Mouse (Mus musculus) heart, embryonic 14.5 days (tissue): ENCODE data around the gene Cyth1. TPM values are rescaled to one million over a fixed set of nuclear protein-coding genes. Genes with fewer than 3 reads are reported as not detected.
A peak's percentile ranks its signal among the peaks of the same experiment; 100 is the strongest.

ENCODE experiments used
- ATAC-seq: fragments of 200-750 bp; cut with Nextera tagmentation; 2 replicates; pipeline ENCODE4 v1.8.0; 2017; ENCODE audit warnings: low read depth, moderate TSS enrichment; ENCODE audit not compliant: insufficient number of reproducible peaks, insufficient read depth, low FRiP score
- H3K27ac ChIP-seq, 2 experiments: fragments of 200-500 bp in 1 of 2; fragments of 300-500 bp in 1 of 2; sonication (generic) in 1 of 2; replicated peaks in 1 of 2; 2 replicates each; pipeline ENCODE4 v1.5.1; 2012 to 2014; ENCODE audit warnings: low read depth in 2 of 2, low read length in 2 of 2, control low read depth in 1 of 2, mild to moderate bottlenecking in 1 of 2, mixed read lengths in 1 of 2; ENCODE audit not compliant: control insufficient read depth in 1 of 2, insufficient read depth in 1 of 2
- H3K27me3 ChIP-seq: fragments of 300-500 bp; sonication (generic); 2 replicates; pipeline ENCODE4 v1.6.1; 2014; ENCODE audit warnings: mild to moderate bottlenecking, low read length, control low read depth; ENCODE audit not compliant: control insufficient read depth, insufficient read depth
- H3K36me3 ChIP-seq: fragments of 300-500 bp; sonication (generic); 2 replicates; pipeline ENCODE4 v1.6.1; 2014; ENCODE audit warnings: mild to moderate bottlenecking, control low read depth, low read length, mixed read lengths; ENCODE audit not compliant: control insufficient read depth, insufficient read depth
- H3K4me1 ChIP-seq, 2 experiments: fragments of 200-500 bp in 1 of 2; fragments of 300-500 bp in 1 of 2; sonication (generic) in 1 of 2; 2 replicates each; pipeline ENCODE4 v1.6.1; 2012 to 2014; ENCODE audit warnings: low read length in 2 of 2, control low read depth in 1 of 2, mixed read lengths in 1 of 2; ENCODE audit not compliant: control insufficient read depth in 2 of 2, insufficient read depth in 2 of 2
- H3K4me2 ChIP-seq: fragments of 300-500 bp; sonication (generic); 2 replicates; pipeline ENCODE4 v1.6.1; 2014; ENCODE audit warnings: mild to moderate bottlenecking, low read length
- H3K4me3 ChIP-seq, 2 experiments: fragments of 200-500 bp in 1 of 2; fragments of 300-500 bp in 1 of 2; sonication (generic) in 1 of 2; 2 replicates each; pipeline ENCODE4 v1.5.1; 2012 to 2014; ENCODE audit warnings: low read length in 2 of 2, mild to moderate bottlenecking in 2 of 2, control low read depth in 1 of 2, low read depth in 1 of 2, moderate library complexity in 1 of 2; ENCODE audit not compliant: control insufficient read depth in 1 of 2, insufficient read depth in 1 of 2
- H3K9ac ChIP-seq: fragments of 300-500 bp; sonication (generic); 2 replicates; pipeline ENCODE4 v1.6.1; 2014; ENCODE audit warnings: mild to moderate bottlenecking, low read length
- H3K9me3 ChIP-seq: fragments of 300-500 bp; sonication (generic); 2 replicates; pipeline ENCODE4 v1.6.1; 2016; ENCODE audit warnings: low read length, control low read depth; ENCODE audit not compliant: control insufficient read depth
- WGBS: fragments of 180-500 bp; shearing (Covaris S2); extraction: QIAGEN DNeasy Blood & Tissue Kit; methylation state at CpG from one replicate; pipeline ENCODE4 v1.1.7; 2014; 5-methylcytosine and 5-hydroxymethylcytosine counted together
- polyA plus RNA-seq: library from polyadenylated mRNA; unstranded; fragments of >200 nt; fragmentation: Nextera tagmentation; extraction: Ambion mirVana; gene quantifications from 2 replicates; pipeline ENCODE4 v1.2.1, GENCODE M21; 2014

Gene Cyth1
- polyA plus RNA-seq, result 12.7 and 15.9 TPM in 2 replicates

GRCm38 (mm10) chr11:118248150-118249011, at the start of gene Cyth1:
Gene Cyth1 (minus strand): TSS chr11:118248592.
- WGBS, result under 1% methylated on average over 81 of the region's 86 CpGs

GRCm38 (mm10) chr11:118297967-118298366, 49.6 kb upstream of the Cyth1 start:
- Histone ChIP-seq H3K27ac (no peak overlapping the region), H3K36me3 (peaks cover 10% of the 10 kb centered on the region), H3K4me1 (no peaks in the 10 kb centered on the region), H3K9ac (no peak overlapping the region), H3K4me2 (no peak overlapping the region), H3K4me3 (no peak overlapping the region), H3K27me3 (no peaks in the 10 kb centered on the region), H3K9me3 (no peaks in the 10 kb centered on the region)
- no peak for ATAC-seq
- WGBS, result 75% methylated on average over 3 of the region's 3 CpGs

More at GRCm38 (mm10) chr11:118248150-118249011, at the start of gene Cyth1:
- Histone ChIP-seq H3K4me1 (peaks cover 11 to 26% of the 10 kb centered on the region in 2 experiments), H3K27ac (peak within 1 kb of the TSS; percentile 92 to 95), H3K4me2 (peak within 1 kb of the TSS; percentile 75), H3K27me3 (no peaks in the 10 kb centered on the region), H3K9me3 (no peaks in the 10 kb centered on the region), H3K4me3 (peak within 1 kb of the TSS; percentile 83 to 89), H3K36me3 (no peaks in the 10 kb centered on the region), H3K9ac (peak within 1 kb of the TSS; percentile 92)
- peak; percentile 98 for ATAC-seq

- Histone ChIP-seq H3K36me3 (no peaks in the 10 kb centered on the region), H3K27ac (no peak overlapping the region), H3K9ac (no peak overlapping the region), H3K27me3 (no peaks in the 10 kb centered on the region), H3K4me2 (no peak overlapping the region), H3K4me1 (peaks cover 2 to 6% of the 10 kb centered on the region in 2 experiments; a peak in 2 of 4 replicates), H3K9me3 (no peaks in the 10 kb centered on the region), H3K4me3 (no peak overlapping the region)
- no peak for ATAC-seq
- 67% methylated on average over 1 of the region's 2 CpGs for WGBS
These were observed 46.6 kb upstream of the Cyth1 start for GRCm38 (mm10) chr11:118295026-118295425.

- Histone ChIP-seq H3K36me3 (0 out of 2 replicates have a peak, but pooled peaks cover under 1% of the 10 kb centered on the region), H3K27ac (no peak overlapping the region), H3K9ac (no peak overlapping the region), H3K4me3 (no peak overlapping the region), H3K4me2 (no peak overlapping the region), H3K27me3 (no peaks in the 10 kb centered on the region), H3K9me3 (no peaks in the 10 kb centered on the region), H3K4me1 (peaks cover 9 to 18% of the 10 kb centered on the region in 2 experiments)
- no peak for ATAC-seq
- WGBS, result 67% methylated on average over 6 of the region's 6 CpGs
These were observed 44.3 kb upstream of the Cyth1 start for GRCm38 (mm10) chr11:118292671-118293070.

GRCm38 (mm10) chr11:118289999-118290889, 41.9 kb upstream of the Cyth1 start, which contains the start of gene Usp36:
Gene Usp36 (minus strand): TSS chr11:118290244.
- peak; percentile 97 for ATAC-seq
- WGBS, result 1% methylated on average over 68 of the region's 68 CpGs
- H3K9me3 ChIP-seq, result no peaks in the 10 kb centered on the region

GRCm38 (mm10) chr11:118289562-118289961, 41.2 kb upstream of the Cyth1 start:
- WGBS, result under 1% methylated on average over 22 of the region's 22 CpGs
- Histone ChIP-seq H3K27ac (peak overlapping the region; percentile 59 to 80), H3K4me3 (peak overlapping the region; percentile 67 to 76), H3K4me2 (peak overlapping the region; percentile 94), H3K9ac (peak overlapping the region; percentile 88), H3K9me3 (no peaks in the 10 kb centered on the region), H3K4me1 (peaks cover 9 to 18% of the 10 kb centered on the region in 2 experiments), H3K27me3 (no peaks in the 10 kb centered on the region), H3K36me3 (peaks cover 31% of the 10 kb centered on the region)
- ATAC-seq, result no peak

More at GRCm38 (mm10) chr11:118289999-118290889, 41.9 kb upstream of the Cyth1 start, which contains the start of gene Usp36:
- H3K9ac ChIP-seq, result peak within 1 kb of the TSS; percentile 88
- H3K4me1 ChIP-seq, result peaks cover 9 to 18% of the 10 kb centered on the region in 2 experiments
- peak within 1 kb of the TSS; percentile 86 to 88 for H3K27ac ChIP-seq
- peaks cover 24% of the 10 kb centered on the region for H3K36me3 ChIP-seq
- peak within 1 kb of the TSS; percentile 67 to 76 for H3K4me3 ChIP-seq
- no peaks in the 10 kb centered on the region for H3K27me3 ChIP-seq
- H3K4me2 ChIP-seq, result peak within 1 kb of the TSS; percentile 94

GRCm38 (mm10) chr11:118289037-118289511, 40.7 kb upstream of the Cyth1 start:
- ATAC-seq, result no peak
- Histone ChIP-seq H3K27me3 (no peaks in the 10 kb centered on the region), H3K4me2 (peak overlapping the region; percentile 94), H3K27ac (peak overlapping the region; percentile 13 to 80; a peak in 3 of 4 replicates), H3K9me3 (no peaks in the 10 kb centered on the region), H3K36me3 (peaks cover 36% of the 10 kb centered on the region), H3K9ac (peak overlapping the region; percentile 88), H3K4me3 (peak overlapping the region; percentile 67 to 76), H3K4me1 (peaks cover 9 to 18% of the 10 kb centered on the region in 2 experiments)
- WGBS, result 3% methylated on average over 16 of the region's 16 CpGs
